Mouse (Mus musculus): ENCODE results near the gene Eras.
"Not testable (repeated sequence)": the region's sequence is repeated elsewhere in the genome, so short reads cannot be mapped to it uniquely, and the experiment has no call there.

The Eras gene

DNA sequence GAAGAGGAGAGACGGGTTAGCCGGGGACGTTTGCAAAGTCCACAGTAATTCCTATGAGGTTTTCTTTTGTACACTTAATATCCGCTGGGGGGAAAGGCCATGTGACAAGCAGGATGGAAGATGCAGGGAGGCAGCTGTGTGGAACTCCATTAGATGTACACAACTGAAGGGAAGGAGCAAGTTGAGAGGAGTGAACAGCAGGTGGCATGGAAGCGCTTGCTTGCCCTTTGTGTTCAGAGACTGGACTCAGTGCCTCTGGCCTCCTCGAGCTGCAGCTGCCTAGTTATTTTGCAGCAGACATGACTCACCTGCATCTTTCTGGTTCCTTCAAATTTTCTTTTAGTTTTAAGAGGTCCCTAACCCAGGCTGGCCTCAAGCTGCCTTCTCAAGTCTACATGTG, 17.9 kb downstream of the Eras start:
- no peak for DNase-seq (ENCODE audit: low spot score)

DNA sequence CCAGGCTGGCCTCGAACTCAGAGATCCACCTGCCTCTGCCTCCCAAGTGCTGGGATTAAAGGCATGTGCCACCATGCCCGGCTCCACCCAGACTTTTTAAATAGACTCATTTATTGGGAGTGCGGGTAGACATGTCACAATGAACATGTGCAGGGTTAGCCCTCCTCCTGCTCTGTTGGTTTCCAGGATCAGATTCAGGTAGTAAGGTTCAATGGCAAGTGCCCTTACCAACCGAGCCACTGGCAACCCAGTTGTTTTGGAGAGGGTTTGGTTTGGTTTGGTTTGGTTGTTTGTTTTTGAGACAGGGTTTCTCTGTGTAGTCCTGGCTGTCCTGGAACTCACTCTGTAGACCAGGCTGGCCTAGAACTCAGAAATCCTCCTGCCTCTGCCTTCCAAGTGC, 19.2 kb downstream of the Eras start, which contains the start of gene Gm10490:
Gene Gm10490 (plus strand): TSS at position 301 of the 400 bp plus-strand sequence.
- not testable (repeated sequence) for DNase-seq (ENCODE audit: low spot score)

DNA sequence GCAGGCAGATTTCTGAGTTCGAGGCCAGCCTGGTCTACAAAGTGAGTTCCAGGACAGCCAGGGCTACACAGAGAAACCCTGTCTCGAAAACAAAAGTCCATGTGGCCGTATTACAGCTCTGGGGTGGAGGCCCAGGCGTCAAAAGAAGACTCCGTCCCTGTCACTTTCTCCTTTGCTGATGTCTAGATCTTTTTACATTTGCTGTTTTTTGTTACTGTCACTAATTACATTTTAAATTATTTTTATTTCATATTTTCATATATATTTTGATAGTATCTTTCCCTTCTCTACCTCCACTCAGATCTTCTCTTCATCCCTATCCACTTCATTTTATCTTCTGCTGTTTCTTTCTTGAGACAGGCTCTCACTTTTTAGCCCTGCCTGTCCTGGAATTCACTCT, 20.7 kb downstream of the Eras start, which contains the start of gene Gm10491:
Gene Gm10491 (minus strand): TSS at position 101 of the 400 bp plus-strand sequence.
- no peak for DNase-seq (ENCODE audit: low spot score)

DNA sequence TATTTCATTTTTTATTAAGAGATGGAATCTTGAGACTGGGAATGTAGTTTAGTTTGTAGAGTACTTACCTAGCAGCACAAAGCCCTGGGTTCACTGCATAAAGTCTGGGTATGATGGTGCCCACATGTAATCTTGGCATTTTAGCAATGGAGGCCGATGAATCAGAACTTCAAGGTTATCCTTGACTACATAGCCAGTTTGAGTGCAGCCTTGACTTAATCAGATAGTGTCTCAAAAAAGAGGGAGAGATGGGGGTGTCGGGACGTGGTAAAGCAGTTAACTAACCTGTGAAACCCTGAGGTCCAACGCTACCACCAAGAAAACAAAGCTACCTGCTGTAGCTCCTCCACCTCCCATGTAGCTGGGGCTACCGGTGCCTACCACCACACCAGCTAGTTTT, 24.0 kb downstream of the Eras start:
- no peak for DNase-seq (ENCODE audit: low spot score)

DNA sequence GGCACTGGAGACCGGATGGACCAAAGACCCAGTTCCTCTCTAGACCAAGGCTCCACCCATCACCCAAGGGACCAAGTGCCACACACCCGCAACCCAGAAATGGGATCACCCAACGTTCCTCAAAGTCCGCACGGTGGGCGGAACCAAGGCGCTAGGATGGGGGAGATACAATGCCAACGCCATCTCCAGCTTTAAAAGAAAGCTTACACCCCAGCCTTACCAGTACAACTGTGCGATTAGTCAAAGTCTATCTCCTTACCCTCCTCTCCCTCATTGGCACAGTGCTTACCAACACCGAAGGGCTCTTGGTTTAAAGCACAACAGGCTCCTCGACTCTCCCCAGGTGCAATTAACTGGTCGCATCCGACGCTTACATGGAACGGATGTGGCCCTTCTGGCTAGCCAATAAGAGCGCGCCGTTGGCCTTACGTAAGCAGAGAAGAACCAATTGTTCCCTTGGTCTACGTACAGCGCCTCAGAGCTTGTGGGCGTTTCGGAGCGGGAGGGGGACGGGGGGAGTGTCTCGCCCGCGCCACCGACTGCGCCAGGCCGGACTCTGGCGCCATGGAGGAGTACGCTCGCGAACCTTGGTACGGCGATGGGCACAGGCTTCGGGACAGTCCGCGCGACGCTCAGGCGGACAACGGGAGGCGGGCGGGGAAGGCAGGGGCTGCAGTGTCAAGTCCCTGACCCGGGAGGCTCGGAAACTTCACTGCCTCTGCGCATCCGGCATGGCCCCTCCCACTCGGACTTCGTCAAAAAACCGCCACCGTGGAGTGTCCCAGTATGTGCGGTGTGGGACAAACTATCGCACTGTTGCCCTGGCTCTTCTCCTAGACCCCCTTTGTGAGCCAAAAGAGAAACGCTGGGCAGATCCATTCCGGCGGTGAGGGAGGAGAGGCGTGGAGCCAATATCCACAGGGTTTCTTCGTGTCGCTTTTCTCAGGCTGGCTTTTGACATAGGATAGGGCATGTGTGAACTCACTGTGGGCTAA, 29.2 kb downstream of the Eras start, which contains the start of the genes Pqbp1 and Timm17b:
Gene Pqbp1 (minus strand): TSS at position 390 of the 995 bp plus-strand sequence.
Gene Timm17b (plus strand): TSS at position 478 of the 995 bp plus-strand sequence.
- DNase-seq (ENCODE audit: low spot score) = peak; percentile 72

DNA sequence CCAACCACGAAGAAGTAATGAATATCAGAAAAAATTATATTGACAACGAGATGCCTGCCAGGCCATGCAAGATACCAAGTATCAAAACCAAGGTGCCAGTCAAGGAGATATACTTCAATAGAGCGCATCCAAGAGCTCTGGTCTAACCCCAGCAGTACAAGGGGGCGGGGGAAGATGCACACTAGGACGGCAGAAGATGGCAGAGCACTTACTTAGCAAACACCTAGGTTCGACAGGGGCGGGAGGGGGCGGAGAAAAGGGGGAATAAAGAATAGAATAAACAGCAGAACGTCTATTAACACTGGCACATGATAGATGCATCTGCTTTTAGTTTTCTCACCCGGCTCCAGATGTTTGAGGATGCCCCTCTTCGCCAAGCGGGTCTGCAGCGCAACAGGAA, 30.2 kb downstream of the Eras start:
- no peak for DNase-seq (ENCODE audit: low spot score)

DNA sequence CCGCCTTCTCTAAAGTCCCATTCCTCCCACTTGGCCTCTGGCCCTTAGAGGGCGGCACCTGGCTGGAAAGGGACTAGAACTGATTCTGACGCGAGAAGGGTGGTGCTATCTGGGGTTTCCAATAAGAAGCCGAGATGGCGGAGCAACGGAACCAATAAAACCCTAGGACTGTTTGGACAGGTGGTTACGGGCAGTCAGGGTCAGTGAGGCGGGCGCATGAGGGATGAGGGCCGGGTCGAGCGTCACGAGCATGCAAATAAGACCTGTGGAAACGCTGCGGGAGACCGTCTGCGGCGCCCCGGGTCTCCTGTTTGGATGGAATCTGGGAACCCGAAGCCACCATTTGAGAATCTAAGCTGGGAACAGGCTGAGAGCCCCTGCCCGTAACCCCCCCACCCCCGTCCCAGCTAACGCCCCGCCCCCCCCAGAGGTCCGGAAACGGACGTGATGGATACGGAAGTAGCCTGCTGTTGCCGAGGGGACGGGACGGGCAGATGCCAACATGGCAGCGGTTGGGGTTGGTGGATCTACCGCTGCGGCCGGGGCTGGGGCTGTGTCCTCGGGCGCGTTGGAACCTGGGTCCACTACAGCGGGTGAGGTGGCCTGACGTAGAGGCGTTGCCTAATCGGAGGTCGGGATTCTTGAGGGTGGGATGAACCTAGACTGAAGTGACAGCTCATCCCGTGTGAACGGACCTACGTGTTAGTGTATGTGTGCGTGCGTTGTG, 44.4 kb downstream of the Eras start, which contains the start of gene Slc35a2:
Gene Slc35a2 (plus strand): TSS at position 188 of the 727 bp plus-strand sequence.
- peak; percentile 57 for DNase-seq (ENCODE audit: low spot score)

DNA sequence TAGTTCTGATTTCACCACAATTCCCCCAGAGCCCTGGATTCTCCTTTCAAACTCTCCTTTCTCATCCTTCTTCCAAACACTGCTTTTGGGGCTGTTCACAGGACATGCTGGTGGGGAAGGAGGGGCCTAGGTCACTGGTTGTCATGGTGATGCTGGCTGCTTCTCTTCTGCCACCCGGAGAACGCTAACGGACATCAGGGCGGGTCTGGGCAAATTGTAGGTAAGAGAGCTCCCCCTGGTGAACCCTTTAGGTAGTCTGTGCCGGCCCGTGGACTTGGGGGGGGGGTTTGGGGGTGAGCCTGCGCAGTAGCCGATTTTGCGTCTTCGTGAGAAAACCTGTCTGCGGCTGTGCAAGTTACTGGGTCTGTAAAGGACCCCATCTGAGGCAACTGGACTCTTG, 48.6 kb downstream of the Eras start:
- peak; percentile 23 for DNase-seq (ENCODE audit: low spot score)

DNA sequence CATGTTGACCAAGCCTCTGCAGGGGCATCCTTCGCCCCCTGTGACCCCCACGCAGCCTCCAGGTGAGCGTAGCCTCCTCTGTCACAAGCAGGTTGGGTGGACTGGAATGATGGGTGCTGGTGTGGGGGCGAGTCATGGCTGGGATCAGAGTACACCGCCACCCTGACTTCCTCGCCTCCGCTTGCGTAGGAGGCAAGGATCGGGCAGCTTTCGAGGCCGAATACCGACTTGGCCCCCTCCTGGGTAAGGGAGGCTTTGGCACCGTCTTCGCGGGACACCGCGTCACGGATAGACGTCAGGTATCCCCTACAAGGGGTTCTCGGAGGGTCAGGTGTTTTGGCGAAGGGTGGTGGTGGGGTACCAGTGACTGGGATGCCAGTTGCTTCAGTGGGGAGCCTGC, 49.9 kb downstream of the Eras start:
- no peak for DNase-seq (ENCODE audit: low spot score)

DNA sequence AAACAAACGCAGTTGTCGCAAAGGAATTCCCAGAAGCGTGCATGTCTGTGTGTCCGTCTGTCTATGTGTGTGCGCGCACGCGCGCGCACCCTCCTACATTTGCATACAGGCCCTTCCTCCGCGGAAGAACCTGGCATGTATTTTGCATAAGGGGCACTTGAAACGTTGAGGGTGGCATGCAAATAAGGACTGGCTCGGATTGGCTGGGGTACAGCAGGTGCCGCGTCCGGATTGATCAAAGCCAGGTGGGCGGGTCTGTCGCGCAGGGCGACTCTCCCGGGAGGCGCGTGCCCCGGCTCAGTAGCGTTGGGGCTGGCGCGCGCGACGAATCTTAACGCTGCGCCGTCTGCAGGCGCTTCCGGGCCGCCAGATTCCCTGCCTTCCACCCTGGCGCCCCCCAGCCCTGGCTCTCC, 50.4 kb downstream of the Eras start, which contains the start of gene Pim2:
Gene Pim2 (plus strand): TSS at position 256 of the 413 bp plus-strand sequence.
- peak; percentile 49 for DNase-seq (ENCODE audit: low spot score)
